Mouse (Mus musculus) 416B (cell line): ENCODE measurements around the gene Ei24.

Source experiments
- DNase-seq: peaks from one replicate; pipeline ENCODE4 v3.0.0; 2011; ENCODE audit warnings: low read depth

Gene Ei24

DNA sequence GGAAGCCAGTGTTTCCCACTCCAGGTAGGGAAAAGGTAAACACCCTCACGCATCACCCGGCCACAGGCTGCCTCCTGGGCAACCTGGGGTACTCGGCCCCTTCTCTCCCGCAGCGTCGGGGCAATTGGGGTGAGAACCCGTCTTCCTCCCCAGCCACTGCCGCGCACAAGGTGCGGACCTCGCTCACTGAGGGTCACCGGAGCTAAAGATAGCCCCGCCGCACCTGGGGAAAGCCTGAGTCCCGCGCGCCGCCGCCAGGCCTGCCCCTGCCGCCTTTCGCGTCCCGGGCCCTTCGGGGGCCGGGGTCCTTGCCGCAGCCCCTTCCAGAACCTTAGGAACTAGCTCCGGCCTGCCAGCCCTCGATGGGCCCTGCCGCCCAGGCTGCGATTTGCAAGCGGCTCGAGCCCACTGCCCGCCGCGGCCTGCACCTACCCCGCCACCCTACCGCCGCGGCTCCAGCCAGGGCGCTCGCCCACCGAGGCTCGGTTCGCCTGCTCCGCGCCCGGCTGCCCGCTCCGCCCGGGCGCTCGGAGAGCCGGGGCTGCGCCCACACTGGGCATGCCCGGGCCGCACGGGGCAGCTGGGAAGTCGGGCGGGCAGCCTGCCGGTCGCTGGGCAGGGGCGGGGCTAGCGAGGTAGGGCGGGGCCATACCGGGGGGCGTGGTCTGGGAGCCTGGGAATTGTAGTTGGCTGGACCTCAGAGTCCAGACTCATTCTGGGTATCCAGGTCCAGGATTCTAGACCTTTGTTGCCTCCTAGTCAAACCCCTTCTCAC is at the start of gene Ei24:
Ei24 (minus strand) TSS at position 613 of the 775 bp plus-strand sequence.
- DNase-seq = peak; percentile 72

DNA sequence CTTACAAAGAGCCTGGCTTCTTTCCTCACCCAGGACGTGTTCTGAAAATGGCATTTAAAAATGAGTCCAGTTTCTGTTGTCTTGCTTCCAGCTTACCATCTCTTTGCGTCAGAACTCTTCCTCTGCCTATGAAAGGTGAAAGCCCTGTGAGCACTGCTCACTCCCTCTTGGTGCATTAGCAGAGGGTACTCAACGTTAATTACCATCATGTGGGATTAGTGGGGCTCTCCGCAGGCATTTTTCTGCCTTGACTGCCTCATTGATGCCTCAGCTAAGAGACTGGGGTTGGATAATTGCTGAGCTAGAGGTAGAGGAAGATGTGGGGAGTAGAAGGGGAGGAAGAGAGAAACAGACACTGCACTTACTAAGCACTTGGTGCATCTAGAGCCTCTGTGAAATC is 49.2 kb upstream of the Ei24 start:
- no peak for DNase-seq

DNA sequence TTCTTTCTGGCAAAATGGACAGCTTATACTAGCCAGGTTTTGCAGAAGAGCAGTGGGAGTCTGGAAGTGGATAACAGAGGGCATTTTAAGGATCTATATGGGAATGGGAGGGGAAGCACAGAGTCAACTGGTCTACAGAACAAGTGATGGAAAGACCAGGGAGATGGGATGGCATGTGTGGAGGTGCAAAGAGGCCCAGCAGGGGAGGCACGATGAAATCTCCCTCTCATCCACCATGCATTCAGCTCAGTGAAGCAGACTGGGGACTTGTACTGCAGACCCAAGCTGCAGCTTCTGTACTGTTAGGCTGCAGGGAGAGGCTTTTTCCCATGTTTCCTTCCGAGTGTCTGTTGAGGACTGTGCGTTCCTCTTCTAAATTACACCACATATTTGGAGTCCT is 36.7 kb upstream of the Ei24 start:
- no peak for DNase-seq

DNA sequence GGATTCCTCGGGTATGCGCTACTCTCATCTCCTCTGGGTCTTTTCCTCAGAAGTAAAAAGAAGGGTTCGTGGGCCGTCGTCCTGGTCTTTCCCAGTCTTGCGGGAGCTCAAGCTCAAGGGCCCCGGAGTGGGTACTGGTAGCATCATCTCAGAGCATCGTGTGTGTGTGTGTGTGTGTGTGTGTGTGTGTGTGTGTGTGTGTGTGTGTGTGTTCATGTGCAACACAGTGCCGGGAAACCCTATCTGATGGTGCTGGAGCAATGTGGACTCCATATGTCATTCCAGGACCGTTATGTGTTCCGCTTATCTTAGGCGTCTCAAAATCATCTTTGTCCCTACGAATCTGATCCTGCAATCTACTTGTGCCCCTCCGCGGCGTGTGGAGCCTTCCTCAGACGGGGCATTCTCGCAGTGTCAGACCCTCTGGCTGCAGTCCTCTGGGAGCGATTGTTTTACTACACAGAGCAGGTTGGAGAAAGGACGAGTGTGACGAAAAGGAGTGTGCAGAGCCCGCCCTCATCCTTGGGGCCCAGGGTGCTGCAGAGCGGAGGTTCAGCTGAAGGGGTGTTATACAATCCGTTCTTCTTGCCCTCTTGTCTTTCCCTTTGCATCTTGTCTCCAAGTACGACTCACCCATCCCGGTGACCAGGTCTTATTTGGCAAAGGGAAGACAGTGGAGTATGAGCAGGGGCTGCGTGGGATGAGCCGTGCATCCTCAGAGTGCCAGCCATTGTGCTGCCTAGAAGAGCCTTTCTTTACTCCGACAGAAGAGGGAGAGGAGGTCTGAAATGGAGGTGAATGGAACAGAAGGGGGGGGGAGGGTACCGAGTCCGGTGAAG is 36.1 kb upstream of the Ei24 start:
- DNase-seq = no peak

DNA sequence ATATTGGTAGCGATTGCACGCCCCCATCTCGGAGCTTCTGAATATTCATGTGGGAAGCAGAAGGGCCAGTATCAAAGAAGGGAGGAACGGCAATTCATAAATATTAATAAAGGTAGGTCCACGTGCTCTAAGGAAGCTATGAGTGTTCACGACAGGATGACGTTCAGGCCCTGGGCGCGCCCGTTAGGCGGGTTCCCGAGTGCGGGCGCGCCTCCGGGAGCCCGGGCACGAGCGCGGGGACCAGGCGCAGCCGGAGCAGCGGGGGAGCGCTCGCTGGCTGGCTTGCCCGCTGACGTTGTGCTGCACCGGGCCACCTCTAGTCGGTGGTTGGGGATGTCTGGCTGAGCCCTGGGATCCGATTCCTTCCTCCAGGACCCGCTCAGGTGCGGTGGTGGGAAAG is 35.3 kb upstream of the Ei24 start:
- no peak for DNase-seq

DNA sequence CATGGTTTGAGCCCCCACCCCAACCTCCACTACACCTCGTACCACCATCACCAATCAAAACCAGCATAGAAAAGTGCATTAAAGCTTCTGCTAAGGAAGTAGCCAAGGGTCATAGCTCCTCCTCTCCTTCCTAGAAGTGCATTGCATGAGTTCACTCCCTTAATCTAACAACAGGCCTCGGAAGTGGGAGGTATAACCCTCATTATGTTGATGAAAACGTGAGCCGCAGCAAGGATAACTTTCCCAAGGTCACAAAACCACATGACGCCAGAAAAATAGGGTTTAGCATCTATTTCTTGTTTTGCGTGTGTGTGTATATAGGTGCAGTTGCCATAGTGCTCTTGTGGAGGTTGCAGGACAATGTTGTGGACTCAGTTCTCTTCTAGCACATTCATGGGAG is 34.2 kb upstream of the Ei24 start:
- no peak for DNase-seq

DNA sequence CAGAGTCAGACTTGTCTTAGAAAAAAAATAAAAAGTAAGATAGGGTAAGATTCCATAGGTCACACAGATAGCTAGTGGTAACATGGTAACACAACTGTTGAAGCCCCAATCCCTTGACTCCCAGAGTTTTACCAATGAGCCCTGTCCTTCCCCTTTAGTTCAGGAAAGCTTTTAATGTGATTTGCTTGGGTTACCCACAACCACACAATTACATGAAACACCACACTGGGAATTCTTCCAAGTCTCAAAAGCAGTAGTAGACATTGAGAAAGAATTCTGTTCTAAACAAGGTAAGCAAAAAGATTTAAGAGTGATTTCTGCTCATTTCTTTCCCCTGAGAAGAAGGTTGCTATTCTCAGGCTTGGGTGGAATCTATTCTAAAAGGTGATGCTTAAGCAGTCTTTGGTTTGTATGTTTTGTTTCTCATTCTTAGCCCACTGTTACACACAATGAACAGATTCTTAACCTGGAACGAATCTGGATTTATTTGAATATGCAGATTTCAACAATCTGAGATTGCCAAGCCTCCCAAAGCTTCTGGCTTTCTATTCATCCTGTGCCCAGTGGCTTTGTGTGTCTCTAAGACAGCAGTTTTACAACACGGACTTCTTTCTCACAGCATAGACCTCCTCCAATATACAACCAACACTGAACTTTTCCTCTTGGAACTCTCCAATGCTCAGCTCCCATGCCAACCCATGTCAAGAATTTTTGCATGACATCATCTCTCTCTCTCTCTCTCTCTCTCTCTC is 29.6 kb upstream of the Ei24 start:
- no peak for DNase-seq

DNA sequence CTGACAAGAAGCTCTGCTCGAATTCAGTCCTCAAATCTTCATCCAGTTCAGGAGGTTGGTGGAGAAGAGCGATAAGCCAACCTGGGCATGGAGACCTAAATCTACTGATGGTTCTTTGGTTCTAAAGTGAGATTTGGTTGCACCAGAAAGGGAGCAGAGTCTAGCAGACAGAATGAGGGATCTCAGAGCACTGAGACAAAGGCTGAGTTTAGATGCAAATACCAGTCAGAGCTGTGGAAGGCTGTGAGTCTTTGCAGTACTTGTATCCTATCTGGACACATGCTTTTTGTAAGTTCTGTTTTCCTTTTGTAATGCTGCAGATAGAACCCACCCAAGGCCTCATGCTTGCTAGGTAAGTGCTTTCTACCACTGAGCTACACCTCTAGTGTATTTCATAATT is 24.8 kb upstream of the Ei24 start:
- no peak for DNase-seq

DNA sequence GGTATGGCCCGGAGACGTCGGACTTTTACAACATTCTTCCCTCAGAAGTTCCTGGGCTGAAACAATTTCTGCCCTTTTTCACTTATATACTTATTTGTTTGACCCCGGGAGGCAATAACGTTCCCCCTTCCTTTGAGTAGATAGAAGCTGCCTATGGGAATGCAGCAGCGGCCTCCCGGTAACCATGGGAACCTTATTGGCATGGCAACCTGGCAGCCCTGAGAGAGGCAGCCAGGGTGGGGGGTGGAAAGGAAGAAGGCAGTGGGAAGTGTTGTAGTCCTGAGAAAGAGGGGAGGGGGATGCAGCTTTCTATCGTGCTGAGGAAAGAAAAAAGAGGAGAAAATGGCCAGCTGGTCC is 24.4 kb upstream of the Ei24 start, which contains the start of gene Fez1:
Fez1 (plus strand) TSS at position 221 of the 357 bp plus-strand sequence.
- DNase-seq = no peak

DNA sequence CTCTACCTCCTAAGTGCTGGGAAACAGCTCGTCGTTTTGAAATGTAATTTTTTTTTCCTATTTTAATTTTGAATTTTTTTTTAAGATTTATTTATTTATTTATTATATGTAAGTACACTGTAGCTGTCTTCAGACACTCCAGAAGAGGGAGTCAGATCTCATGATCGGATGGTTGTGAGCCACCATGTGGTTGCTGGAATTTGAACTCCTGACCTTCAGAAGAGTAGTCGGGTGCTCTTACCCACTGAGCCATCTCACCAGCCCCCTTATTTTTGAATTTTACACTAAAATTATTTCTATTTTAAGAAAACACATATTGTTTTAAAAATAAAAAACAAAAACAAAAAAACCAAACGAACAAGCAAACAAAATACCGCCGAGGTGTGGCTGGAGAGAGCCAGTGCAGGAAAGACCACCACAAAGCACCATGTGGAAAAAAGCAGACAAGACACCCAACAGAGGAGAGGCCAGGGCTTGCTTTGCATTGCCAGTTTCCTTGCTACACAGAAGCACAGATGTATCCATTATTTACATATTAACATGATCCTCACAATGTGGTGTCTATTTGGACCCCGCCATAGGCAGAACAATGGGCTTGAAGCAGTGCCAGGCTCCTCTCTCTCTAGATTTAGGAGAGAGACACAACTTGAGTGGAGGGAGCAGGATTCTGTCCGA is 23.9 kb upstream of the Ei24 start:
- DNase-seq = no peak

DNA sequence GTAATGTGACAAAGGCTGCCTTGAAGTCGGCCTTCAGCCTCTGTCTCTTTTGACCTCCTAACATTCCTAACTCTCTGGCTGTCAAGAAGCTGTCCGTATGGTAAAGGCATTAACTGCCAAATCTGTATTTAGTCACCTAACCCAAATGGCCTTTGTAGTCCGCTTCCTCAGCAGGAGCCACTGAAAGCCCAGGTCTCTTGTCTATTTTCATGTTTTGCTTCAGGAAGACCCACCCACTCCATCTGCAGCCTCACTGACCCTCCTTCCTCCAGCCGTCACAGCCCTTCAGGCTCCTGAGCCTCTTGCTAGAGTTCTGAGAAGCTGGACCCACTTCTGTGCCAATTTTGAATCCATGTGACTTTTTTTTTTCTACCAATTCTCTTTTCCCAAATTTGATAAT is 21.7 kb upstream of the Ei24 start:
- no peak for DNase-seq

DNA sequence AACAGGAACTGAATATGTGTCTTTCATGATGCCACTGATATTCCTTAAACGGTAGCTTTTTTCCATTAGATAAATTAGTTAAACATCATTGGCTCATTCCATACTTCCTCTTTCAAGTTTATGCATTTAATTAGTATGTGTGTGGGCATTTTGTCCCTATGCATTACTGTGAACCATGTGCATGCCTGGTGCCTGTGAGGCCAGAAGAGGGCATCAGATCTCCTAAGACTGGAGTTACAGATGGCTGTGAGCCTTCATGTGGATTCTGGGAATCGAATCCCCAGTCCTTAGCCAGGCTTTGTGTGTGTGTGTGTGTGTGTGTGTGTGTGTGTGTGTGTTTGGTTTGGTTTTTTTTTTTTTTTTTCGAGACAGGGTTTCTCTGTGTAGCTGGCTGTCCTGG is 17.3 kb upstream of the Ei24 start:
- DNase-seq = peak; percentile 34

DNA sequence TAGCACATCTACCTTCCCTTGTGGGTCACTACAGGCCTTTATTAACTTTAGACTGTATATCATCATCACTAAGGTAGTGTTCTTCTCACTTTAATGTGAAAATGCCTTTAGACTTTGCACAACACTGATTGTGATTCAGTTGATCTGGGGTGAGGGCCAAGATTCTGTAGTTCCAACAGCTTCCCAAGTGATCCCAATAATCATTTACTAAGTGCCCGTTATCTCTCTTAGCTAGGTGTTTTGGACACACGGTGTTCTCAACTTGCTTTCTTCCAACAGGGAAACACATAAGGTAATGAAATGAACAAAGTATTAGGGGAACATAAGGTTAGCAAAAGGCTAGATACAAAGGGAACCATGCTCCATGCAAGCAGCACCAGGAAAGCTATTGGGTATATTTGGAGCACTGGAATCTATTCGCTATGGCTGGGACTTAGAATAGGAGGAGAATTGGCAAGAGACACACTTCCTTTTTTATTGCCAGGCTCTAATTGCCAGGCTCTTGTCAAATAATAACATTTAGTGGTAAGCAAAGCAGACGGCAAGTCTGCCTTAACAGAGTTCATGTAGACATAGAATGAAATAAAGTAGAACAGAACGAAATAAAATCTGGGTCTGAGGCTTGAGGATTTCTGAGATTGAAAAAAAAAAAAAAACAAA is 11.1 kb upstream of the Ei24 start:
- DNase-seq = no peak

DNA sequence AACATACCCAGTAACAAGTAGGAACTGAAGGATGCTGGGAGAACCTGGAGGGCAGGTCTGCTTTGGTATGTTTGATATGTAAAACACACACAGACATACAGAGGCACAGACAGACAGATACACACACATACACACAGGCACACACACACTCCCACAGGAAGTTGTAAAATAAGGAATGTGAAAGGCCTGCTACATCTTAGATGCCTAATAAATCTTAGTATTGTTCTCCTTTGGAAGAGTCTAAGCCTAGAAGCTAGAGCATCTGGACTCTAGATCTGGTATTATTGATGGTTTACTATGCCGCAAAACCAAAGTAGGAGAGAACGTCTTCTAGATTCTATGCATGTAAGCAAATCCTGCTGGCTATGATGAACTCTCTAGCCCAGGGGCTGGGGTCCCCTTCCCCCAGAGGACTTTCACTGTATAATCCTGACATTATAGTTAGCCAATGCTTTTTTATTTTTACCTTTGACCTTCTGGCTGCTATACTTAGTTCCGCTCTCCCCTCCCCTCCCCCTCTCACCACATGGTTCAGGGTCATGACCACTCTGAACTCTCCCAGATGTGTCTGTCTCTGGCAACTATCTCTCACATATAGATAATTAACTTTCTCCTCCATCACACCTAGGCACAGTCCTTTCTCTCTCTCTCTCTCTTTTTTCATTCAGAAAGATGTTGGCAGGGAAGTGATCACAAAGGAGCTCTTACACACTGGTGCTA is 8.2 kb upstream of the Ei24 start:
- no peak for DNase-seq

DNA sequence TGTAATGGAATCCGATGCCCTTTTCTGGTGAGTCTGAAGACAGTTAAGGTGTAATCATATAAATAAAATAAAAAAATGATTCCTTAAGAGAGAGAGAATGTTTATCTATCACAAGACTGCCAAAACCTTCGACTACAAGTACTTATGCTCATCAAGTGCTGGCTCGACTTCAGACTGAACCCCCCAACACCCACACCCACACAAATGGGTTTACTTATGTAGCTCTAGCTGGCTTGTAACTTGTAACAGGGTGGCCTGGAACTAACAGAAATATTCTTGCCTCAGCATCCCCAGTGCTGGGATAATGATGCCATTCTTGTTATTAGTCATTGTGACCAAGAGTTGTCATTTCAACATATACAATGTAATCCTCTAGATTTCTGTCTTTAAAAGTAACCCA is 6.7 kb upstream of the Ei24 start:
- no peak for DNase-seq

DNA sequence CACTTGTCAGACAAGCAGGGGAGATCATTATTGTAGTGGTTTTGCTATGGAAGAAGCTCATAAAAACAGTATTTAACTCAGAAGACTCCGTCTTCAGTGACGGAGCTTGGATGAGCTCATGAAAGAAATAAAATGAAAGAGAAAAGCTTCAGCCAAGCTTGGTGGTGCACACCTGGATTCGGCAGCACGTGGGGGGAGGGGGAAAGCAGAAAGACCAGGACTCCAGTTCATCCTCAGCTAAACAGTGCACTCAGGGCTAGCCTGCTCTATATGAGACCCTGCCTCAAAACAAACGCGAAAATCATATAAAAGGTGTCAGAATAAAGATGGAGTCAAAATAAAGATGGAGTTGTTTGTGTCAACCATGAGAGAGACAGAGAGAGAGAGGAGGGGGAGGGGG is 6.2 kb upstream of the Ei24 start:
- DNase-seq = no peak

DNA sequence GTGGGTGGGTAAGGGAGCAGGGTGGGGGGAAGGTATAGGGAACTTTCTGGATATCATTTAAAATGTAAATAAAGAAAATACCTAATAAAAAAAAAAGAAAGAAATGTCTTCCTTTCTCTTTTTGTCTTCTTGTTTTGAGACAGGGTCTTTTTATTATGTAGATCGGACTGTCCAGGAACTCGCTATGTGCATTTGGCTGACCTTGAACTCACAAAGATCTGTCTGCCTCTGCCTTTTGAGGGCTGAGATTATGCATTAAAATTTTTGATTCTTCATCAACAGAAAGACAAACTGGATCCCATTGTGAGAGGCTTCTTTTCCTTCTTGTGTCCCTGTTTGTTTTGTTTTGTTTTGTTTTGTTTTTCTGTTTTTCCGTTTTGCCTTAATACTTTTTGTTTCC is 5.8 kb upstream of the Ei24 start:
- no peak for DNase-seq

DNA sequence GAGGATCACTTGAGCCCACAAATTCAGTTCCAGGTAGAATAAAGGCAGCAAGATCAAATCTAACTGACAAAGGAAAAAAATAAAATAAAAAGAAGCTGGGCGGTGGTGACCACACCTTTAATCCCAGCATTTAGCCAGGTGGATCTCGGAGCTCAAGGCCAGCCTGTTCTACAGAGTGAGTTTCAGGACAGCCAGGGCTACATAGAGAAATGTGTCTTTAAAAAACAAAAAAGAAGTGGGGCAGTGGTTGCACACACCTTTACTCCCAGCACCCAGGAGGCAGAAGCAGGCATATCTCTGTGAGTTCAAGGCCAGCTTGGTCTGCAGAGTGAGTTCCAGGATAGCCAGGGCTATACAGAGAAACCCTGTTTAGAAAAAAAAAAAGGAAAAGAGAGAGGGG is 4.8 kb upstream of the Ei24 start:
- DNase-seq = no peak

DNA sequence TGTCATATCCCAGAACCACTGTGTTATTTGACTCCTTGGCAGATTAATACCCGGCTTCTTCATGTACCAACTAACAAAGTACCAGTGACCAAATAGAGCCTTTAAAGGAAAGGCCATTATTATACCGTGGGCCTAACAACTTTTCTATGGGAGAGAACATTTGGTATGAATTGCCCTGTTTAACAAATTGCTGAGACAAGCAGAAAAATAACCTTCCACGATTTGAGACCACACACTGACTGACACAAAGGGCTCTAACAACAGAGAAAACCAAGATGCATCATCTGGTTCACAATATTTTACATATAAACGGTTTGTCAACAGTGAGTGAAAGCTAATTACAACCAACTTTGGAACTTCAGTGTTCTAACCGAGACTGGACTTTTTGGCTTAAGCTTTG is 969 bp downstream of the Ei24 start:
- DNase-seq = peak; percentile 18

DNA sequence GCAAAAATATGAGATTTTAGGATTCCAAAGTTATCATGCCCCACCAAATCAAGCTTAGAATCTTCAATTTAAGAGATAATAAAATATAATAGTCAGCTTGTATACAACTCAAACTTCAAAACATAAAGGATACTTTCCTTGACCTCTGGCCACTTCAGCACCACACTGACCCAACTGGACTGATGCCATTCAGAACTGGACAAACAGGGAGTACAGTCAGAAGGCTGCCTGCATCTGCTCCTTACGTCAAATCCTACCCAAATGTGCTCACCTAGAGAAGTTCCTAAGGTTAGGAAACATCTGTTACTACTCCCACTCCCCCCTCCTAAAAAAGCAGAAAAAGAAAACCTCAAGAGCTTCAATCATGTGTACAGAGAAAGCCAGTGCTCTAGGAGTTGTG is 1.6 kb downstream of the Ei24 start:
- DNase-seq = peak; percentile 12

DNA sequence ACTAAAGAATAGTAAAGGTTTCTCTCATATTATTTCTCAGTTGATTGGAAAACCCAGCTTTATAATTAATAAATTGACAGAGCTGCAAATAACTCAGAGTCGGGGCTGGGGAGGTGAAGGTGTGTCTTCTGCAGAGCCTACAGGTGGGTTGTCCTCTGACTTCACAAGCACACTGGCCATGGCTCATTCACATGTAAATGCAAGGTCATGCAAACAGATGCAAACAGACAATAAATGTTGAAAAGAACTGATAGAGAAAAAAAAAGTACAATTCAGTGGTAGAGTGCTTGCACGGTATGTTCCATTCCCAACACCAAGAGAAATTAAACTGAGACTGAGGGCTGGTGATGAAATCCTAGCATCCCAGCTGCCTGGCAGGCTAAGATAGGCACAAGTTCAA is 2.7 kb downstream of the Ei24 start:
- DNase-seq = no peak
